Mouse (Mus musculus): ENCODE results near the gene Lrrn4cl. TPM values are rescaled to one million over a fixed set of nuclear protein-coding genes. Genes with fewer than 3 reads are reported as not detected.

Gene Lrrn4cl
- polyA plus RNA-seq, 1 experiment, result 1.5 TPM

GRCm38 (mm10) chr19:8870838-8871237 is 20.3 kb downstream of the Lrrn4cl start:
- peak overlapping the region; percentile 63 for H3K27ac ChIP-seq (ENCODE audit: insufficient read depth, low read depth, low read length)
- no peak for DNase-seq
- WGBS, result 34% methylated on average over 9 of the region's 9 CpGs
- peaks cover 2% of the 10 kb centered on the region; the same call in 1 of the 2 replicates for H3K36me3 ChIP-seq (ENCODE audit: control insufficient read depth, insufficient read depth, low read length)
- no peak for TF ChIP-seq POLR2A (IDR thresholded peaks at IDR 0.05; ENCODE audit: low read depth, low read length)
- no peak for TF ChIP-seq CTCF (conservative IDR thresholded peaks at IDR 0.05; ENCODE audit: insufficient read depth, insufficient read length, low read depth, low read length)
- H3K4me1 ChIP-seq (ENCODE audit: control insufficient read depth, insufficient read depth, low read length), result peaks cover 4% of the 10 kb centered on the region; the same call in 1 of the 2 replicates
- no peaks in the 10 kb centered on the region for H3K27me3 ChIP-seq (replicated peaks; ENCODE audit: control insufficient read depth, insufficient read depth, low read length)
- peak overlapping the region; percentile 59 for H3K4me3 ChIP-seq (ENCODE audit: insufficient read depth, low read depth, low read length)

- peak; percentile 99 for DNase-seq
- TF ChIP-seq CTCF (conservative IDR thresholded peaks at IDR 0.05; ENCODE audit: insufficient read depth, insufficient read length, low read depth, low read length) (no peak), POLR2A (IDR thresholded peaks at IDR 0.05; ENCODE audit: low read depth, low read length) (peak; percentile 11)
- Histone ChIP-seq H3K4me1 (ENCODE audit: control insufficient read depth, insufficient read depth, low read length) (peaks cover 4% of the 10 kb centered on the region; the same call in 1 of the 2 replicates), H3K27me3 (replicated peaks; ENCODE audit: control insufficient read depth, insufficient read depth, low read length) (no peaks in the 10 kb centered on the region), H3K36me3 (ENCODE audit: control insufficient read depth, insufficient read depth, low read length) (peaks cover 2% of the 10 kb centered on the region; the same call in 1 of the 2 replicates), H3K4me3 (ENCODE audit: insufficient read depth, low read depth, low read length) (peak within 1 kb of the TSS; percentile 95), H3K27ac (ENCODE audit: insufficient read depth, low read depth, low read length) (peak within 1 kb of the TSS; percentile 85)
- WGBS, result under 1% methylated on average over 59 of the region's 59 CpGs
Measured at GRCm38 (mm10) chr19:8871267-8872186, 21.0 kb downstream of the Lrrn4cl start, which contains the start of gene Ubxn1. Gene Ubxn1, plus strand, starts transcription at chr19:8871496.

GRCm38 (mm10) chr19:8872266-8872840 is 21.8 kb downstream of the Lrrn4cl start:
- Histone ChIP-seq H3K4me3 (ENCODE audit: insufficient read depth, low read depth, low read length) (peak overlapping the region; percentile 95), H3K36me3 (ENCODE audit: control insufficient read depth, insufficient read depth, low read length) (peaks cover 2% of the 10 kb centered on the region; the same call in 1 of the 2 replicates), H3K27ac (ENCODE audit: insufficient read depth, low read depth, low read length) (peak overlapping the region; percentile 85; the same call in 1 of the 2 replicates), H3K27me3 (replicated peaks; ENCODE audit: control insufficient read depth, insufficient read depth, low read length) (no peaks in the 10 kb centered on the region), H3K4me1 (ENCODE audit: control insufficient read depth, insufficient read depth, low read length) (peaks cover 4% of the 10 kb centered on the region; the same call in 1 of the 2 replicates)
- WGBS, result 46% methylated on average over 10 of the region's 10 CpGs
- DNase-seq, result peak; percentile 23
- TF ChIP-seq CTCF (conservative IDR thresholded peaks at IDR 0.05; ENCODE audit: insufficient read depth, insufficient read length, low read depth, low read length), result no peak
- TF ChIP-seq POLR2A (IDR thresholded peaks at IDR 0.05; ENCODE audit: low read depth, low read length), result no peak

GRCm38 (mm10) chr19:8875031-8875430 is 24.5 kb downstream of the Lrrn4cl start:
- no peak overlapping the region for H3K27ac ChIP-seq (ENCODE audit: insufficient read depth, low read depth, low read length)
- TF ChIP-seq POLR2A (IDR thresholded peaks at IDR 0.05; ENCODE audit: low read depth, low read length) (no peak), CTCF (conservative IDR thresholded peaks at IDR 0.05; ENCODE audit: insufficient read depth, insufficient read length, low read depth, low read length) (no peak)
- H3K4me1 ChIP-seq (ENCODE audit: control insufficient read depth, insufficient read depth, low read length), result peaks cover 4% of the 10 kb centered on the region
- WGBS, result 92% methylated on average over 7 of the region's 7 CpGs
- H3K4me3 ChIP-seq (ENCODE audit: insufficient read depth, low read depth, low read length), result no peak overlapping the region
- no peak for DNase-seq
- no peaks in the 10 kb centered on the region for H3K27me3 ChIP-seq (replicated peaks; ENCODE audit: control insufficient read depth, insufficient read depth, low read length)
- H3K36me3 ChIP-seq (ENCODE audit: control insufficient read depth, insufficient read depth, low read length), result peaks cover 2% of the 10 kb centered on the region; the same call in 1 of the 2 replicates

GRCm38 (mm10) chr19:8880311-8881033 is 29.9 kb downstream of the Lrrn4cl start, which contains the start of gene Uqcc3:
Gene Uqcc3, minus strand, starts transcription at chr19:8880923.
- under 1% methylated on average over 42 of the region's 42 CpGs for WGBS
- no peaks in the 10 kb centered on the region for H3K27me3 ChIP-seq (replicated peaks; ENCODE audit: control insufficient read depth, insufficient read depth, low read length)
- H3K27ac ChIP-seq (ENCODE audit: insufficient read depth, low read depth, low read length), result peak within 1 kb of the TSS; percentile 80
- peak; percentile 95 for DNase-seq
- peak within 1 kb of the TSS; percentile 97 for H3K4me3 ChIP-seq (ENCODE audit: insufficient read depth, low read depth, low read length)
- no peaks in the 10 kb centered on the region; the same call in 1 of the 2 replicates for H3K36me3 ChIP-seq (ENCODE audit: control insufficient read depth, insufficient read depth, low read length)
- TF ChIP-seq POLR2A (IDR thresholded peaks at IDR 0.05; ENCODE audit: low read depth, low read length), result peak; percentile 27
- no peak for TF ChIP-seq CTCF (conservative IDR thresholded peaks at IDR 0.05; ENCODE audit: insufficient read depth, insufficient read length, low read depth, low read length)
- no peaks in the 10 kb centered on the region; the same call in 1 of the 2 replicates for H3K4me1 ChIP-seq (ENCODE audit: control insufficient read depth, insufficient read depth, low read length)

GRCm38 (mm10) chr19:8881034-8881392 is 30.4 kb downstream of the Lrrn4cl start:
- TF ChIP-seq POLR2A (IDR thresholded peaks at IDR 0.05; ENCODE audit: low read depth, low read length) (no peak), CTCF (conservative IDR thresholded peaks at IDR 0.05; ENCODE audit: insufficient read depth, insufficient read length, low read depth, low read length) (no peak)
- Histone ChIP-seq H3K4me3 (ENCODE audit: insufficient read depth, low read depth, low read length) (peak overlapping the region; percentile 97), H3K36me3 (ENCODE audit: control insufficient read depth, insufficient read depth, low read length) (no peaks in the 10 kb centered on the region), H3K27ac (ENCODE audit: insufficient read depth, low read depth, low read length) (no peak overlapping the region), H3K4me1 (ENCODE audit: control insufficient read depth, insufficient read depth, low read length) (no peaks in the 10 kb centered on the region; the same call in 1 of the 2 replicates), H3K27me3 (replicated peaks; ENCODE audit: control insufficient read depth, insufficient read depth, low read length) (no peaks in the 10 kb centered on the region)
- 14% methylated on average over 3 of the region's 3 CpGs for WGBS
- no peak for DNase-seq

All from kidney, adult 2 months (tissue).